Mouse (Mus musculus) liver, embryonic 14.5 days (tissue): ENCODE results near the gene Mbnl2. TPM values are rescaled to one million over a fixed set of nuclear protein-coding genes. Genes with fewer than 3 reads are reported as not detected.

Experiments used
- ATAC-seq: fragments of 200-750 bp; cut with Nextera tagmentation; 2 replicates; pipeline ENCODE4 v1.8.0; 2017; ENCODE audit warnings: moderate number of reproducible peaks, mild to moderate bottlenecking, moderate library complexity; ENCODE audit not compliant: insufficient read depth
- DNase-seq, 3 experiments: peaks; one replicate each; pipeline ENCODE4 v3.0.0-alpha.2; 2012 to 2013; ENCODE audit warnings: low read depth in 3 of 3, low spot score in 3 of 3
- H3K27ac ChIP-seq: fragments of 300-500 bp; sonication (generic); 2 replicates; pipeline ENCODE4 v1.5.1; 2014; ENCODE audit warnings: moderate library complexity, mild to moderate bottlenecking, control low read depth, inconsistent platforms
- H3K27me3 ChIP-seq: fragments of 300-500 bp; sonication (generic); 2 replicates; pipeline ENCODE4 v1.6.1; 2014; ENCODE audit warnings: mild to moderate bottlenecking, low read length, moderate library complexity; ENCODE audit not compliant: control insufficient read depth, insufficient read depth
- H3K36me3 ChIP-seq: fragments of 300-500 bp; sonication (generic); replicated peaks from 2 replicates; pipeline ENCODE4 v1.6.1; 2014; ENCODE audit warnings: low read depth; ENCODE audit not compliant: control insufficient read depth, insufficient read depth
- H3K4me1 ChIP-seq, 2 experiments: fragments of 200-500 bp in 1 of 2; fragments of 300-500 bp in 1 of 2; sonication (generic) in 1 of 2; replicated peaks; 2 replicates each; pipeline ENCODE4 v1.6.1; 2012 to 2014; ENCODE audit warnings: antibody characterized with exemption in 1 of 2, inconsistent platforms in 1 of 2, low read length in 1 of 2; ENCODE audit not compliant: control insufficient read depth in 2 of 2, insufficient read depth in 2 of 2
- H3K4me2 ChIP-seq: fragments of 300-500 bp; sonication (generic); 2 replicates; pipeline ENCODE4 v1.6.1; 2014; ENCODE audit warnings: low read depth, mild to moderate bottlenecking, control low read depth, moderate library complexity
- H3K4me3 ChIP-seq, 2 experiments: fragments of 200-500 bp in 1 of 2; fragments of 300-500 bp in 1 of 2; sonication (generic) in 1 of 2; 2 replicates each; pipeline ENCODE4 v1.5.1; 2012 to 2014; ENCODE audit warnings: low read depth in 2 of 2, low read length in 2 of 2, mild to moderate bottlenecking in 2 of 2, control low read depth in 1 of 2, inconsistent platforms in 1 of 2, moderate library complexity in 1 of 2; ENCODE audit not compliant: insufficient read depth in 1 of 2
- H3K9ac ChIP-seq: fragments of 300-500 bp; sonication (generic); replicated peaks from 2 replicates; pipeline ENCODE4 v1.6.1; 2014; ENCODE audit warnings: mild to moderate bottlenecking, control low read depth, moderate library complexity
- H3K9me3 ChIP-seq: fragments of 300-500 bp; sonication (generic); 2 replicates; pipeline ENCODE4 v1.6.1; 2016; ENCODE audit warnings: low read length, mixed read lengths; ENCODE audit not compliant: control insufficient read depth
- CTCF ChIP-seq: IDR thresholded peaks from 2 replicates; pipeline ENCODE4 v1.5.1; 2016; ENCODE audit warnings: antibody characterized with exemption, low read depth, control low read depth
- EP300 ChIP-seq: IDR thresholded peaks from 2 replicates; pipeline ENCODE4 v1.6.1; 2016; ENCODE audit warnings: antibody characterized with exemption, low read depth
- WGBS: fragments of 180-500 bp; shearing (Covaris S2); extraction: QIAGEN DNeasy Blood & Tissue Kit; methylation state at CpG from one replicate; pipeline ENCODE4 v1.1.7; 2014; ENCODE audit not compliant: insufficient replicate concordance; 5-methylcytosine and 5-hydroxymethylcytosine counted together
- polyA plus RNA-seq, 2 experiments: library from polyadenylated mRNA; depleted of rRNA in 1 of 2; stranded (reverse) in 1 of 2; unstranded in 1 of 2; fragments of >200 nt; fragmentation: Nextera tagmentation in 1 of 2; extraction: Ambion mirVana in 1 of 2; gene quantifications; 2 replicates each; pipeline versions ENCODE4 v1.2.1 to v1.2.3; 2012 to 2014

Mbnl2 gene
- polyA plus RNA-seq, 2 experiments = 6.5 to 13.5 TPM

- Histone ChIP-seq H3K4me3 (no peak overlapping the region), H3K27me3 (no peaks in the 10 kb centered on the region), H3K9me3 (no peaks in the 10 kb centered on the region), H3K27ac (no peak overlapping the region), H3K9ac (no peak overlapping the region), H3K4me1 (peaks cover 0 to 20% of the 10 kb centered on the region in 2 experiments; a peak in 2 of 4 replicates), H3K4me2 (no peak overlapping the region), H3K36me3 (no peaks in the 10 kb centered on the region)
- ATAC-seq (no peak), DNase-seq (no peak)
- TF ChIP-seq EP300 (no peak), CTCF (no peak)
- WGBS = 50% methylated on average over 16 of the region's 16 CpGs
These were observed 21.8 kb downstream of the Mbnl2 start for GRCm38 (mm10) chr14:120297137-120297749.

GRCm38 (mm10) chr14:120297833-120298232 lies 22.4 kb downstream of the Mbnl2 start:
- ATAC-seq (no peak), DNase-seq (no peak)
- Histone ChIP-seq H3K4me2 (no peak overlapping the region), H3K9ac (no peak overlapping the region), H3K36me3 (no peaks in the 10 kb centered on the region), H3K9me3 (no peaks in the 10 kb centered on the region), H3K4me1 (peaks cover 0 to 22% of the 10 kb centered on the region in 2 experiments; a peak in 2 of 4 replicates), H3K27ac (no peak overlapping the region), H3K4me3 (no peak overlapping the region), H3K27me3 (no peaks in the 10 kb centered on the region)
- no peak for TF ChIP-seq CTCF
- no peak for TF ChIP-seq EP300
- 78% methylated on average over 6 of the region's 6 CpGs for WGBS

- ATAC-seq (no peak), DNase-seq (no peak)
- TF ChIP-seq EP300 (no peak), CTCF (no peak)
- no peaks in the 10 kb centered on the region for H3K36me3 ChIP-seq
- no peaks in the 10 kb centered on the region for H3K9me3 ChIP-seq
- no peak overlapping the region for H3K4me2 ChIP-seq
- H3K4me3 ChIP-seq = no peak overlapping the region
- H3K27ac ChIP-seq = no peak overlapping the region
- H3K4me1 ChIP-seq = peaks cover 0 to 23% of the 10 kb centered on the region in 2 experiments; a peak in 2 of 4 replicates
- no peak overlapping the region for H3K9ac ChIP-seq
- WGBS = 68% methylated on average over 5 of the region's 5 CpGs
- H3K27me3 ChIP-seq = no peaks in the 10 kb centered on the region
These were observed 23.0 kb downstream of the Mbnl2 start for GRCm38 (mm10) chr14:120298439-120298838.

GRCm38 (mm10) chr14:120299716-120300115 lies 24.2 kb downstream of the Mbnl2 start:
- ATAC-seq (no peak), DNase-seq (no peak)
- TF ChIP-seq CTCF (no peak), EP300 (no peak)
- no peak overlapping the region for H3K4me2 ChIP-seq
- H3K4me1 ChIP-seq = peaks cover 0 to 23% of the 10 kb centered on the region in 2 experiments; a peak in 2 of 4 replicates
- no peak overlapping the region for H3K27ac ChIP-seq
- H3K36me3 ChIP-seq = no peaks in the 10 kb centered on the region
- no peaks in the 10 kb centered on the region for H3K27me3 ChIP-seq
- no peak overlapping the region for H3K9ac ChIP-seq
- WGBS = 43% methylated on average over 3 of the region's 3 CpGs
- no peak overlapping the region for H3K4me3 ChIP-seq
- no peaks in the 10 kb centered on the region for H3K9me3 ChIP-seq

GRCm38 (mm10) chr14:120300191-120300590 lies 24.7 kb downstream of the Mbnl2 start:
- no peak for TF ChIP-seq EP300
- no peak for TF ChIP-seq CTCF
- H3K9ac ChIP-seq = no peak overlapping the region
- H3K4me2 ChIP-seq = no peak overlapping the region
- H3K36me3 ChIP-seq = no peaks in the 10 kb centered on the region
- H3K27me3 ChIP-seq = no peaks in the 10 kb centered on the region
- no peak overlapping the region for H3K4me3 ChIP-seq
- H3K4me1 ChIP-seq = peaks cover 0 to 23% of the 10 kb centered on the region in 2 experiments; a peak in 2 of 4 replicates
- ATAC-seq = no peak
- 50% methylated on average over 4 of the region's 4 CpGs for WGBS
- no peaks in the 10 kb centered on the region for H3K9me3 ChIP-seq
- no peak overlapping the region for H3K27ac ChIP-seq
- DNase-seq = no peak
